Mouse (Mus musculus): Measurements from ENCODE around the gene Zdhhc14.

GRCm38 (mm10) chr17:5583472-5584145 is 91.3 kb downstream of the Zdhhc14 start:
- TF ChIP-seq CTCF (conservative IDR thresholded peaks at IDR 0.05 in 1 of 2, IDR thresholded peaks at IDR 0.05 in 1 of 2; ENCODE audit: low read depth in 2 of 2, low read length in 2 of 2) (no peak), HCFC1 (IDR thresholded peaks at IDR 0.05; ENCODE audit: low read depth, low read length) (no peak), POLR2A (IDR thresholded peaks at IDR 0.05; ENCODE audit: low read depth, low read length) (no peak)

Measured in CH12.LX (cell line).